Mouse (Mus musculus) Patski (cell line): ENCODE measurements around the gene Rnf123. TPM values are rescaled to one million over a fixed set of nuclear protein-coding genes. Genes with fewer than 3 reads are reported as not detected.
A peak's percentile ranks its signal among the peaks of the same experiment; 100 is the strongest.

ENCODE experiments used
- ATAC-seq: fragments of 100-300 bp; one replicate; pipeline ENCODE4 v1.8.0; 2021
- CTCF ChIA-PET: fragments of 350-600 bp; sonication (Branson Sonifier 250); formaldehyde crosslinking; loops from one replicate; lab custom pipeline; 2022; ENCODE audit warnings: inconsistent platforms; lab: Charles Lee
- POLR2A ChIA-PET: fragments of 350-600 bp; sonication (Branson Sonifier 250); formaldehyde crosslinking; loops from one replicate; lab custom pipeline; 2022; ENCODE audit warnings: antibody characterized with exemption, inconsistent platforms; lab: Charles Lee
- DNase-seq: peaks from one replicate; pipeline ENCODE4 v3.0.0-alpha.2; 2011; ENCODE audit warnings: low read depth, low spot score
- H3K27me3 ChIP-seq: fragments of 371-371 bp; one replicate; pipeline ENCODE4 v1.5.1; 2021
- CTCF ChIP-seq: fragments of 100-300 bp; IDR thresholded peaks from one replicate; pipeline ENCODE4 v1.5.1; 2021
- in situ Hi-C: fragments of 300-500 bp; cut with MboI; formaldehyde crosslinking; loops from 3 replicates; pipeline ENCODE4 v1.11.1; 2018; ENCODE audit warnings: low pct_unique_long_range_greater_than_20kb, mixed read lengths
- polyA plus RNA-seq: library from polyadenylated mRNA; unstranded; gene quantifications from one replicate; pipeline ENCODE4 v1.2.3, GENCODE M21; 2021

The Rnf123 gene
- polyA plus RNA-seq, 1 experiment from 2014 or later: 52.2 TPM

GRCm38 (mm10) chr9:108052885-108053664, 30.1 kb downstream of the Rnf123 start, which contains the start of gene Amigo3:
TSS of gene Amigo3 (plus strand) at chr9:108053159.
- in situ Hi-C loops: no loop called here
- POLR2A ChIA-PET: interaction anchor here (0.6 to 1.2 kb wide), 2 partner anchors 7 to 27 kb away, joined by 3 to 4 read pairs; no protein-coding TSS in a partner anchor
- ATAC-seq: peak; percentile 20

GRCm38 (mm10) chr9:108052411-108052810, 30.7 kb downstream of the Rnf123 start:
- no peak for ATAC-seq
- TF ChIP-seq CTCF: no peak
- in situ Hi-C loops: no loop called here
- DNase-seq: no peak
- CTCF ChIA-PET: interaction anchor here (1.1 to 3.3 kb wide), 9 partner anchors 9 to 152 kb away, joined by 3 to 14 read pairs (median 4); partner anchors contain the start of gene Cdhr4
- POLR2A ChIA-PET: interaction anchor here (0.6 to 1.2 kb wide), 2 partner anchors 8 to 26 kb away, joined by 3 to 4 read pairs; no protein-coding TSS in a partner anchor
- H3K27me3 ChIP-seq: no peaks in the 10 kb centered on the region

More at GRCm38 (mm10) chr9:108052885-108053664, 30.1 kb downstream of the Rnf123 start, which contains the start of gene Amigo3:
- no peaks in the 10 kb centered on the region for H3K27me3 ChIP-seq
- TF ChIP-seq CTCF: no peak
- CTCF ChIA-PET: interaction anchor here (0.7 to 3.3 kb wide), 15 partner anchors 10 to 153 kb away, joined by 3 to 14 read pairs (median 3); partner anchors contain the start of gene Cdhr4
- DNase-seq: peak; percentile 77

GRCm38 (mm10) chr9:108051931-108052220, 31.3 kb downstream of the Rnf123 start:
- ChIA-PET POLR2A (interaction anchor here (1.2 kb wide), 1 partner anchor 9 kb away, joined by 3 read pairs; no protein-coding TSS in a partner anchor), CTCF (interaction anchor here (1.1 to 3.3 kb wide), 3 partner anchors 8 to 147 kb away, joined by 4 to 14 read pairs (median 10); no protein-coding TSS in a partner anchor)
- ATAC-seq (no peak), DNase-seq (no peak)
- TF ChIP-seq CTCF: no peak
- no peaks in the 10 kb centered on the region for H3K27me3 ChIP-seq
- in situ Hi-C loops: no loop called here

- no peak for TF ChIP-seq CTCF
- ATAC-seq (no peak), DNase-seq (no peak)
- in situ Hi-C loops: no loop called here
- CTCF ChIA-PET: interaction anchor here (2.8 to 3.3 kb wide), 2 partner anchors 89 to 147 kb away, joined by 10 to 14 read pairs; no protein-coding TSS in a partner anchor
- POLR2A ChIA-PET: interaction anchor here (1.2 kb wide), 1 partner anchor 9 kb away, joined by 3 read pairs; no protein-coding TSS in a partner anchor
- H3K27me3 ChIP-seq: no peaks in the 10 kb centered on the region
These were observed 31.8 kb downstream of the Rnf123 start for GRCm38 (mm10) chr9:108051184-108051930.

GRCm38 (mm10) chr9:108049561-108050251, 33.4 kb downstream of the Rnf123 start:
- H3K27me3 ChIP-seq: no peaks in the 10 kb centered on the region
- POLR2A ChIA-PET: no interaction called here
- no peak for TF ChIP-seq CTCF
- DNase-seq (no peak), ATAC-seq (no peak)
- in situ Hi-C loops: no loop called here
- CTCF ChIA-PET: interaction anchor here (2.8 kb wide), 1 partner anchor 87 kb away, joined by 10 read pairs; no protein-coding TSS in a partner anchor

- ChIA-PET CTCF (interaction anchor here (0.9 to 2.8 kb wide), 3 partner anchors 10 to 86 kb away, joined by 3 to 10 read pairs (median 3); no protein-coding TSS in a partner anchor), POLR2A (no interaction called here)
- peak; percentile 92 for ATAC-seq
- peak; percentile 77 for DNase-seq
- no peak for TF ChIP-seq CTCF
- in situ Hi-C loops: no loop called here
- no peaks in the 10 kb centered on the region for H3K27me3 ChIP-seq
These were observed 34.1 kb downstream of the Rnf123 start, which contains the start of gene Gmppb for GRCm38 (mm10) chr9:108049016-108049455. TSS of gene Gmppb (plus strand) at chr9:108049242.

GRCm38 (mm10) chr9:108048566-108048955, 34.6 kb downstream of the Rnf123 start:
- ChIA-PET POLR2A (no interaction called here), CTCF (interaction anchor here (0.9 to 1.3 kb wide), 2 partner anchors 9 to 19 kb away, joined by 3 read pairs; no protein-coding TSS in a partner anchor)
- DNase-seq (no peak), ATAC-seq (no peak)
- in situ Hi-C loops: no loop called here
- H3K27me3 ChIP-seq: no peaks in the 10 kb centered on the region
- TF ChIP-seq CTCF: no peak

GRCm38 (mm10) chr9:108047601-108048565, 35.3 kb downstream of the Rnf123 start:
- DNase-seq (no peak), ATAC-seq (no peak)
- POLR2A ChIA-PET: no interaction called here
- no peaks in the 10 kb centered on the region for H3K27me3 ChIP-seq
- in situ Hi-C loops: no loop called here
- CTCF ChIA-PET: interaction anchor here (0.9 to 1.3 kb wide), 2 partner anchors 8 to 20 kb away, joined by 3 read pairs; no protein-coding TSS in a partner anchor
- TF ChIP-seq CTCF: no peak
